Comparison of ENCODE assay signal across 8 mouse cellular contexts in genomic region chr7:49477076-49477975, GRCm38 (mm10).
DNase-seq lines count a peak whose midpoint lies in the region; ATAC-seq and TF ChIP-seq lines count a peak whose summit lies in the region.
"Had no signal": no experiment of that assay in that cellular context is flagged by ENCODE, and none has a peak within 500 bp of the region (broad histone marks: within the 10 kb centered on the region; RNA-seq: fewer than 3 reads in every experiment).

No protein-coding gene starts in this region.

- H3K36me3 ChIP-seq in lung, embryonic 16.5 days (ENCODE audit: control insufficient read depth, insufficient read depth, low read length), result peaks cover 2% of the 10 kb centered on the region; the same call in 1 of the 2 replicates
- no peaks in the 10 kb centered on the region for H3K36me3 ChIP-seq in kidney, adult 2 months (ENCODE audit: control insufficient read depth, insufficient read depth, low read length)
- peaks cover 3% of the 10 kb centered on the region; the same call in 1 of the 2 replicates for H3K36me3 ChIP-seq in liver, postnatal 0 days (replicated peaks; ENCODE audit: insufficient read depth, low read length)

- DNase-seq in lung, postnatal 4 days, result no peak
- DNase-seq in kidney, adult 2 months, result peak; percentile 79
- DNase-seq in kidney, postnatal 25 days, result peak; percentile 32 to 61
- DNase-seq in liver, postnatal 0 days, result no peak
- no peak for DNase-seq in ovary, postnatal 10 days (ENCODE audit: low spot score)
- no peak for DNase-seq in frontal cortex, adult 2 months (ENCODE audit: extremely low spot score in 1 of 2, low spot score in 1 of 2)
- DNase-seq: forebrain, postnatal 0 days had no signal

- H3K9me3 ChIP-seq in lung, embryonic 16.5 days (ENCODE audit: control insufficient read depth, low read length), result no peaks in the 10 kb centered on the region
- no peaks in the 10 kb centered on the region for H3K9me3 ChIP-seq in liver, postnatal 0 days (ENCODE audit: low read length)

- H3K4me1 ChIP-seq in lung, embryonic 16.5 days (replicated peaks; ENCODE audit: control insufficient read depth, insufficient read depth, low read length), result peaks cover 41% of the 10 kb centered on the region
- peaks cover 17% of the 10 kb centered on the region; the same call in 1 of the 2 replicates for H3K4me1 ChIP-seq in kidney, adult 2 months (ENCODE audit: control insufficient read depth, insufficient read depth, low read length)
- peaks cover 10% of the 10 kb centered on the region for H3K4me1 ChIP-seq in liver, postnatal 0 days (ENCODE audit: insufficient read depth)

- no peak for TF ChIP-seq CTCF in kidney, adult 2 months (conservative IDR thresholded peaks at IDR 0.05; ENCODE audit: insufficient read depth, insufficient read length, low read depth, low read length)
- TF ChIP-seq CTCF in liver, postnatal 0 days (IDR thresholded peaks at IDR 0.05; ENCODE audit: low read depth), result no peak

- no peak for TF ChIP-seq EP300 in liver, postnatal 0 days (IDR thresholded peaks at IDR 0.05; ENCODE audit: low read depth)

- no peak overlapping the region for H3K4me2 ChIP-seq in lung, embryonic 16.5 days (ENCODE audit: low read depth, low read length)
- peak overlapping the region; percentile 26 for H3K4me2 ChIP-seq in liver, postnatal 0 days (ENCODE audit: low read depth, low read length)

- H3K27me3 ChIP-seq in lung, embryonic 16.5 days (ENCODE audit: control insufficient read depth, insufficient read depth, low read depth, low read length), result no peaks in the 10 kb centered on the region
- no peaks in the 10 kb centered on the region for H3K27me3 ChIP-seq in kidney, adult 2 months (replicated peaks; ENCODE audit: control insufficient read depth, insufficient read depth, low read length)
- no peaks in the 10 kb centered on the region for H3K27me3 ChIP-seq in liver, postnatal 0 days (ENCODE audit: insufficient read depth, low read length)

- TF ChIP-seq POLR2A in kidney, adult 2 months (IDR thresholded peaks at IDR 0.05; ENCODE audit: low read depth, low read length), result no peak

- no peak overlapping the region for H3K4me3 ChIP-seq in lung, embryonic 16.5 days (ENCODE audit: low read length)
- H3K4me3 ChIP-seq in kidney, adult 2 months (ENCODE audit: insufficient read depth, low read depth, low read length), result no peak overlapping the region
- H3K4me3 ChIP-seq in liver, postnatal 0 days (ENCODE audit: low read depth, low read length), result no peak overlapping the region

- 20% methylated on average over 9 of the region's 9 CpGs for WGBS in lung, embryonic 16.5 days
- WGBS in kidney, adult 2 months, result 39% methylated on average over 9 of the region's 9 CpGs
- 54% methylated on average over 9 of the region's 9 CpGs for WGBS in liver, postnatal 0 days (ENCODE audit: insufficient replicate concordance)

- H3K9ac ChIP-seq in lung, embryonic 16.5 days (ENCODE audit: low read length), result 0 out of 2 replicates have a peak overlapping the region, but pooled peaks have one; percentile 8
- no peak overlapping the region for H3K9ac ChIP-seq in liver, postnatal 0 days (replicated peaks)
- H3K9ac ChIP-seq: forebrain, postnatal 0 days had no signal

- peak overlapping the region; percentile 65 for H3K27ac ChIP-seq in lung, embryonic 16.5 days (ENCODE audit: low read length)
- peak overlapping the region; percentile 68; the same call in 1 of the 2 replicates for H3K27ac ChIP-seq in kidney, adult 2 months (ENCODE audit: insufficient read depth, low read depth, low read length)
- peak overlapping the region; percentile 64 for H3K27ac ChIP-seq in liver, postnatal 0 days (ENCODE audit: low read depth)

- peak; percentile 24 for ATAC-seq in lung, embryonic 16.5 days (ENCODE audit: low read depth)
- peak; percentile 66 for ATAC-seq in liver, postnatal 0 days

Comparison
In these comparisons a context has a peak if more than half of its experiments do, and no peak if none do; other contexts are left out.
1. DNase-seq: peak in kidney, adult 2 months (single experiment) and kidney, postnatal 25 days (2 of 2); none in lung, postnatal 4 days (0 of 2), liver, postnatal 0 days (single experiment), ovary, postnatal 10 days (single experiment) and frontal cortex, adult 2 months (0 of 2).
2. Peak in every context shown above with its lines, with median percentiles within 50 percentile points of each other: H3K27ac ChIP-seq.